Mouse (Mus musculus) ES-E14 (cell line): ENCODE results near the gene Fhad1.

Experiments used
- CHD2 ChIP-seq: IDR thresholded peaks from 2 replicates; pipeline ENCODE4 v1.6.1; 2014; ENCODE audit warnings: mild to moderate bottlenecking, low read depth, low read length, inconsistent platforms
- ZC3H11A ChIP-seq: IDR thresholded peaks from 2 replicates; pipeline ENCODE4 v1.6.1; 2012; ENCODE audit warnings: low read depth, mild to moderate bottlenecking, inconsistent platforms, low read length, borderline replicate concordance
- ZNF384 ChIP-seq: IDR thresholded peaks from 2 replicates; pipeline ENCODE4 v1.6.1; 2012; ENCODE audit warnings: low read depth, low read length, inconsistent platforms

DNA sequence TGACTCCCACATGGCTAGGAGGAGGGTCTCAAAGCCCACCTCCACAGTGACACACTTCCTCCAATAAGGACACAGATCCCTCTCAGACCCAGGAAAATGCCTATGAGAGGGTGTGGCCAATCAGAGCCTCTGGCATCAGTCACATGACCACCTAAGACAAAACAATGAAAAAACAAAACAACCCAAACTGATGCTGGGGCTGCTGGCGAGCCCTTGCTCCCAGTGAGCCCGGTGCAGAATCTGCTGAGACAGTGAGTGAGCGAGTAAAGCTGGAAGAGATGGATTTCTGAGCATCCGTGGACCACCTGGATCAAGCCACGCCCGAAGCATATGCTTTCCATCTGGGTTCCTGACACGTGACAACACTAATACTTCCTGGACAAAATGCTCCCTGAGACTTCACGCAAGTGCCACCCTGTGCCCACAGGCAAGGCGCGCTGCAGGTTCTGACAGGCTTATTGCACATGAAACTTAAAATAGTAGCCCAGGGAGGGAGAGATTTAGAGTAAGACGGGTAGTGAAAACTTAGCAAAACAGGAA, 16.5 kb downstream of the Fhad1 start:
- TF ChIP-seq ZC3H11A (no peak), CHD2 (no peak), ZNF384 (no peak)
